Mouse (Mus musculus) left cerebral cortex, adult 9 months (tissue): ENCODE measurements at regions not wholly inside any gene's neighbourhood (a gene's known extent, or its start where the extent isn't known, plus 50 kb on each side); places are given as distances from the start of the nearest gene placed in this dataset.
A peak's percentile ranks its signal among the peaks of the same experiment; 100 is the strongest.
"Not testable (repeated sequence)": the region's sequence is repeated elsewhere in the genome, so short reads cannot be mapped to it uniquely, and the experiment has no call there.

Source experiments
- DNase-seq, 2 experiments: peaks; one replicate each; pipeline ENCODE4 v3.0.0; 2022; ENCODE audit warnings: low spot score in 2 of 2

DNA sequence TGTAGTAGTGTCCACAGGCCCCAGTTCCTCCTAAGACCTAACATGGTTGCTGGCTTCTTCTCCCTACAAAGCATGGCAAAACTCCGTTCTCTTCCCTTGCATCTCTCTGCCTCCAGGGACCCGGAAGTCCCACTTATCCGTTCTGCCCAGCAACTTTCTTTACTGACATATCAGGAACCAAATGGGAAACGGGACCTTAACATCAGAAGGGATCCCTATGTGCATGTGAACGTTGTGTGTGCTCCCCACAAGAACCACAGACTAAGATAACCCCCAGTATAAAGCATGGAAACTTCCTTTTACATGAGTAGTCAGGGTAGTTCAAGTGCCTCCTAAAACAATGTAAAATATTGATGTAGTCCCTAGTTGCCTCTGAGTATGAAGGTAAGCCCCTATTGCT is 61.6 kb downstream of the Zxdb start:
- no peak for DNase-seq

DNA sequence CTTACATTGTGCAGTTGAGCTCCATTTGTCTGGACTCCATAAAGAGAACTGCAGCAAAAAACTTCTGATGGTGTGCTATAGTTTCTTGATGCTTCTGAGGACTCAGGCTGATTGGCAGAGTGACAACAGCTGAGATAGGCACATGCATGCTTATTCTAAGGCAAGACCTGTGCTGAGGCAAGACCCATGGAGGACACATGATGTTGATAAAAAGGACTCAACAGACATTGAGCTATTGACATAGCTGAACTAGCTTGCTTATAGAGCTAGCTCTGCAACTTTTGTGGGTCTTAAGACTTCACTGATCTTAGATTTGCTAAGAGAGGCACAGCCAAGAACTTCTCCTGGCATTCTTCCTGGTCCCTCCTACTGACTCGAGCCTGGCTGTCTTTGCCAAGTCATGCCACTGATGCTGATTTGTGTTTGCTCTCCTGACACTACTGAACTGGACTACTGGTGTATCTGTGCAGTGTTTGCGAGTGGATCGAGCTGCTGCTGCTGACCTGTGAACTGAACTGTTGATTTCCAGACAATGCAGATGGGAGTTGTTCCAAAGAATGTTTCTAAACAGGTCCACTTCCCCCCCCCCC is 64.1 kb downstream of the Zxdb start:
- DNase-seq = no peak

DNA sequence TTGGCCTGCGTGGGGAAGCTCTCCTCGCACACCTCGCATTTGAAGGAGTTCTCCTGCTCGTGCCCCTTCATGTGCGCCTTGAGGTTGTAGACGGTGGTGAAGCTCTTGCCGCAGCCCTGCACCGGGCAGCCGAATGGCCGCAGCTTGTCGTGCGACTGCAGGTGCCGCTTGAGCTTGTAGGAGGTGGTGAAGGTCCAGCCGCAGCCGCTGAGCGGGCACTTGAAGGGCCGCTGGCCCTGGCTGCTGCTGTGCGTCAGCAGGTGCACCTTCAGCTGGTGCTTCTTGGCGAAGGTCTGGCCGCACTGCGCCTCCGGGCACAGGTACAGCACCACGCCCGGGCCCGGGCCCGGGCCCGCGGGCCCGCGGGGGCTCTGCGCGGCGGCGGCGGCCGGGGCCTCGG is 72.5 kb downstream of the Zxdb start:
- not testable (repeated sequence) for DNase-seq

DNA sequence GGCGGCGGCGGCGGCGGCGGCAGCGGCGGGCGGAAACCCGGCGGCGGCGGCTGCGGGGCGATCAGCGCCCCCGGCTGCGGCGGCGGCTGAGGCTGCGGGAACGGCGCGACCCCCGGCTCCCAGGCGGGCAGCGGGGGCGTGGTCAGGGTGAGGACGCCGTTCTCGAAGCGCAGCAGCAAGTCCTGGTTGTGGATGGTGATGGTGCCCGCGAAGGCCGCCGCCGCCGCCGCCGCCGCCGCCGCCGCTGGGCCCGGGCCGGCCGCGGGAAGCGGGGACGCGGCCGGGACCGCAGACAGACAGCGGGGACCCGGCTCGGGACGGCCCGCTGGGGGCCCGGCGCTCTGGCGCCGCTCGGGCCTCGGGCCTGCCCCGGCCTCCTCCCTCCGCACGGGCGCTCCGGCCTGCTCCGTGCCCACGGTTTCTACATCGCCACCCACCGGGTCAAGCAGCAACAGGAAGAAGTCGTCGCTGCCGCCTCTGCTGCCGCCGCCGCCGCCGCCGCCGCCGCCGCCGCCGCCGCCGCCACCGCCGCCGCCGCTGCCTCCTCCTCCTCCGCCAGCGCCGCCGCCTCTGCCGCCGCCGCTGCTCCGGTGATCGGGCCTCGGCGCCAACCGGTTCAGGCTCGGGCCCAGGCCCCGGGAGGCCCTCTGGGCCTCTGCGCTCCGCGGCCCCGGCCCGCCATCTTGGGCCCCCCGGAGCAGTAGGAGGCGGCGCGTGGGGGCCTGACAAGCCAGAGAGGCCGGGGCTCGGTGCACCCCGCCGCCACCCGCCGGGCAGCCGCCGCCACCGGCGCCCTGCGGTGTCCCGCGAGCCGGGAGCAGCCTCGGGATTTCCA is 73.2 kb downstream of the Zxdb start:
- not testable (repeated sequence) for DNase-seq

DNA sequence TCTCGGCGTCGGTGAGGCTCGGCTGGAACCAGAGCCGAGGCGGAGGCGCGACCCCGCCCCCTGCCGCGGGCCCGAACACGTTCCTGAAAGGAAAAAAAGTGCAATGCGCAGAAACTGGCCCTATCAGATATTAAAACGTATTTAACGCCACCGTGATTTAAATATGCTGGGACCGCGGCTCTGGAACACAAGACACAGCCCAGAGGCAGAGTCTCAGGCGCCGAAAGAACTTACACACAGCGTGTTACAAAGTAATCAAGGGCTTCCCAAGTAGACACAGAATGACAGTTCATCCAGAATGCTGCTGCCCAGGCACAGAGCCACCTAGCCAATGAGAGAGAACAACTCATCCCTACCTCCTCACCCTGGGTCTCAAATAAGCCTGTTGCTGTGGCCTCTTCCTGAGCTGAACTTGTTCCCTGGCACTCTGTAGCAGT is 73.8 kb downstream of the Zxdb start:
- DNase-seq = not testable (repeated sequence)

DNA sequence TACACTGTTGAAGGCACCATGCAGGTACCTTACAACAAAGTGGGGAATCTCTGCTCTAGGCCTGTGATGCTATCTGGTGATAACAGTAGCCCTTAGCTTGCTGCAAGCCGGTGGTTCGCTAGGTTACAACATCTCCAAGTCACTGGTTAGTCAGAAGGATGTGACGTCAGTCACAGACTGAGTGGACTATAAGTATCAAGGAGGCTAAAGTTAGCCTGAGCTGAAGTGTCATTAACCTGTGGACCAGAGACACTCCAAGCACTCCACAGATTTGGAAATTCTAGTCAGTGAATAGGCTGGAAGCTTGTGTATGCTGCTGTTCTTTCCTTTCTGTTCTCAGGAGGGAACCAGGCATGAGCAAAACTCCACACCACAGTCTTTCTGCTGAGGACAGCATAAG is 88.4 kb downstream of the Zxdb start:
- not testable (repeated sequence) for DNase-seq

DNA sequence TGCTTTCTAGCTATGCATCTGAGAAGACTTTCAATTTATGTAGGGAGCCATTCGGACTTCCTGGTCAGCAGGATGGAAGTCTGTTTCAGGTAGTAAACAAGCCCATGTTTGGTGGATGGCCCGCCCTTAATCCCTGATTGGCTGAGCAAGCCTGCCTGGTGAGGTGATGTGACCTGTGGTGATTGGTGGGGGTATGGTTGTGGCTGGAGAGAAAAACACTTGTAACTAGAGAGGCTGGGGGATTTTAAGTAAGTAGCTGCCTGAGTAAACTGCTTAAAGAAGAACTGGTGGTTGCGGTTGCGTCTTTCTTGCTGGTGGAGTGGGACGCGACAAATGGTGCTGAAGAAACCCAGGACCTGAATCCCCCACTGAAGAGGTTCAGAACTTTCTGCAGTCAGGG is 103.2 kb downstream of the Zxdb start:
- DNase-seq = not testable (repeated sequence)

DNA sequence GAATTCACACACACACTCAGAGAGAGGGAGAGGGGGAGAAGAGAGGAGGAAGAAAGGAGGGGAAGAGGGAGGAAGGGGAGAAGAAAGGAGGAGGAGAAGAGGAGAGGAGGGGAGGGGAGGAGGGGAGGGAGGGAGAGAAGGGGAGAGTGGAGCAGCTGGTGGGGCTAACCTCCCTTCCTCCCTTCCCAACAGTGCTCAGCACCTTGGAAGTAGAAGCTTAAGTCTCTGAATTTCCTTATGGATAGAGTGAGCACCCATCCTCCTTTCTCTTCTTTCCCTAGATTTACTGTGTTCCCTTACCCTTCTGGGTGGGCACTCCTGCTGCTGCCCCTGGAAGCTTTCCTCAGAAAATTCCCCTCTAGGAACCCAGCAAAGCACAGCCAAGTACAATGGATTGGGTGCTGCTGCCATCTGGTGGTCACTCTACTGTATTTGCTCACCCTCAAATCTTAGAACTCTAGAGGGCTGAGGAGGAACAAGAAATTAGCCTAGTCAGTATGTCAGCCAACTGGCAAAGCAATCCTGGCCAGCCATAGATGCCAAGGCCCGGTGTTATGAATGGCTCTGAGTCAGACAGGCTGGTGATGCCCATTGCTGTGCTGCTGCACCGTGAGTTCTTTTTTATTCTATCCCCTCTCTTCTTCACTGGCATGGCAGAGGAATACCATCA is 119.9 kb downstream of the Zxdb start:
- not testable (repeated sequence) for DNase-seq

DNA sequence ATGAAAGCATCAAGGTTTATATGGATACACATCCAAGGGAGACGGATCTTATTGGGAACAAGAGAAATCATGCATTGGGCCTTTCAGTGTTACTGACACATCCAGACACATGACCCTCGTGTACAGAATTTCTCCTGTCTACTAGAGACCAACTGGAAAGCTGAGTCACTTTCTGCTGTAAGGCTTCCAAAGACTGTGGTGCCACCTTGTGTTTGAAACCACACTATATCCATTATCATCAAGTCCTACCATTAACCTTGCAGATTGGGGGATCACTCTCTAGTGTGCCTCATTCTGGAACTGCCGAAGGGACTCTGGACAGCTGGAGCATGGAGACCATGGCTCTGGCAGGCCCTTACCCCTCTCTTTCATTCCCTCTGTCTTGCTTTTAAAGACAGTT is 125.2 kb downstream of the Zxdb start:
- not testable (repeated sequence) for DNase-seq

DNA sequence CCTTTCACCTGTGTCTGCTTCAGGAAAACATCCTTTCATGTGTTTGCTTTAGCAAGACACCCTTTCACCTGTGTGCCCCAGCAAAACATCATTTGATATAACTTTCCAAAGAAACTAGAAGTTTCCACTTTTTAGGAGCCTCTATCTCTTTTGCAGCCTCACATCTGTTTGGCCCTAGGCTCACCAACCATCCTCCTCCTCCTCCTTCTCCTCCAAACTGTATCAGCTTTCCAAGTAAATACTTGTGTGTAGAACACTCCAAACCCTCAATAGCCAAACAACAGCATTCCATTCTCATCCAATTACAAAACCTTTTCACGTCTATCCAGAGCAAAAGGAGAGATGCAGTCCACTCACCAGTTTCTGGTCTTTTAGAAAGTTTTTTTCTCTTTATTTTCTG is 133.1 kb downstream of the Zxdb start:
- DNase-seq = no peak

DNA sequence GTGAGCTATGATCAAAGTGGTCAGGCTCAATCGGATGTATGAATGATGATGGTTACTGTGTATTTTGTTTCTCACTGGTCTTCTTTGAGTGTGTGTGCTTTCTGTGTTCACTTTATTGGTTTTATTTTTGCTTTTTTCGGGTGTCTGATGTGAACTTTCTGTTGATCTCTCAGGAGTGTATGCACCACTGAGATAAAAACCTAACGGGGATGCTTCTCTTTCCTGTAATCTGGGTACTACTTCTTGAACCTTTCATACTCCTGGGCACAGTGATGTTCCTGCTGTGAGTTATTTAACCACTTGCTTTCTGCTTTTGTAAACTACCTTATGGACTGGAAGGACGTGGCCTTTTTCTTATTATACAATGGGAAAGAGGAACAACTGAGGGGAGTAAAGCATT is 133.6 kb downstream of the Zxdb start:
- no peak for DNase-seq

DNA sequence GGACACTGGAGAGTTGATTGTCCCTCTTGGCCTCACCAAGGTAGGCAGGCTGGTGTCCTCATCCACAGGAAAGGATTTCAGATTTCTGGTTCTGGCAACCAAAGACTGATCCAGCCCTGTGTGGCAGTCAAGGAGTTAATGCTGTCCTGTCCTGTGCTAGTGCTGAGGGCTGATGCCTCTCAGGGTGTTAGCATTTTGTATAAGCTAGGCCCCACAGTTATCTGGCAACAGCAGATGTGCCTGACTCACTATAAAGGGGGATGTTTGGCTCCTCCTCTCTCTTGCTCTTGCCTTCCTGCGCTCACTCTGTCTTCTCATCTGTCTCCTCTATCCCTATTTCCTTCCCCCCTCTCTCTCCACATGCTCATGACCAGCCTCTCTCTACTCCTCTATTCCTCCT is 138.8 kb downstream of the Zxdb start:
- DNase-seq = no peak

DNA sequence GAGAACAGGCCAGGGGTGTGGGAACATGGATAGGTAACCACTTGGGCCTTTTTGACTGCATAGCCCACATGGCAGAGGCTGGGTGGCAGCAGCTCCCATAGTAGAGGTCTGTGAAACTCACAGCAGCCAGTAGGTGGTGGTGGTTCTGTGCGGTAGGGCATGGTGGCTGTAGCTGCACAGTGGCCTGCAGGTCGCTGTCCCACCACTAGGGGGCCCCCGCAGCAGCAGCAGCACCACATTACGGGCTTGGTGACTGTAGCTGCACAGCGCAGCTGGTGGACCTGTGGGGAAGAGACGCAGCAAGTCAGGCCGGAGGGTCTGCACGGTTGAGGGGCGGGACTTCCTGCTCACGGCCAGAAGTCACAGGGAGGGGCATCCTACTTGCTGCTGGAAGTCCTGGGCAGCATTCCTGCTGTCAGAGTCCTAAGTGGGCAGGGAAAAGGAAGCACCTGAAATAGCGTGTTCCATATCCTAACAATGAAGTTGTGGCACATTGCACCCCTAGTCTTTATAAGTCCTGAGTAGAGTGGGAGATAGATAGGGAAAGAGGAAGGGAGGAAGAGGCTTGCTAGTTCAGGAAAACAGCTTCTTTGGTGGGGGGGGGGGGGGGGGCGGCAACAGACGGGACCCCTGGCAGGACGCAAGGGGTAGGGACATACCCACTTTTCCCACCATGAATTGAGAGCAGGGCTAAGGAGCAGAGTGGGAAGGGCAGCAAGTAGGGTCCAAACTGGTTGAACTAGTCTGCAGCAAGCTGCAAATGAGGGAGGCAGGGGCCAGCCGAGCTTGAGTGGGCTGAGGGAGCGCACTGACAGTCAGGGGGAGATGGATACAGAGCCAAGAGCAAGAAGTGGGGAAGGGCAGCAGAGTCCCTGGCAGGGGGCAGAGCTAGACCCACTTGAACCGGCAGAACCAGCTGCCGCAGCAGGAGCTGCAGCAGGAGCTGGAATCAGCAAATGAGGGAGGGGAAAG is 141.4 kb downstream of the Zxdb start:
- peak; percentile 71 to 89 for DNase-seq

DNA sequence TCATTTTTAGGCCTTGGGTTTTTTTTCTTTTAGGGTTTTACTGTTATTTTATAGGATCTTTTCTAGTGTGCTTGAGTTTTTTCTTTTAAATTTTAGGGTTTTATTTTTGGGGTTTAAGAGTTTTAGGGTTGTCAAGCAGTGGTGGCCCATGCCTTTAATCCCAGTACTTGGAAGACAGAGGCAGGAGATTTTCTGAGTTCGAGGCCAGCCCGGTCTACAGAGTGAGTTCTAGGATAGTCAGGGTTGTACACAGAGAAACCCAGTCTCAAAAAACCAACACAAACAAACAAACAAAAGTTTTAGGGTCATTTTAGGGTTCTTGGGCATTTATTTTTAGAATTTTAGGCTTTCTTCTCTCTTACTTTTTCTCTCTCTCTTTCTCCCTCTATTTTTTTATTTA is 142.9 kb downstream of the Spin4 start:
- peak in 1 of 2 experiments; percentile 16 for DNase-seq
